Mouse (Mus musculus) cortical plate, adult 2 months (tissue): ENCODE results near the gene Pax6. TPM values are rescaled to one million over a fixed set of nuclear protein-coding genes. Genes with fewer than 3 reads are reported as not detected.
A peak's percentile ranks its signal among the peaks of the same experiment; 100 is the strongest.

Source experiments
- H3K27ac ChIP-seq: fragments of 200-500 bp; 2 replicates; pipeline ENCODE4 v1.5.1; 2012; ENCODE audit warnings: low read length, control low read depth, inconsistent platforms; ENCODE audit not compliant: insufficient read depth
- H3K4me1 ChIP-seq: fragments of 200-500 bp; 2 replicates; pipeline ENCODE4 v1.6.1; 2011; ENCODE audit warnings: low read length; ENCODE audit not compliant: control insufficient read depth, insufficient read depth
- H3K4me3 ChIP-seq: fragments of 200-500 bp; 2 replicates; pipeline ENCODE4 v1.5.1; 2011; ENCODE audit warnings: mild to moderate bottlenecking, low read length, control low read depth; ENCODE audit not compliant: insufficient read depth
- CTCF ChIP-seq: fragments of 200-500 bp; IDR thresholded peaks from 2 replicates; pipeline ENCODE4 v1.5.1; 2011; ENCODE audit warnings: mild to moderate bottlenecking, control low read depth, low read length; ENCODE audit not compliant: insufficient read depth; ENCODE audit errors: extremely low read depth
- POLR2A ChIP-seq: fragments of 200-500 bp; IDR thresholded peaks from 2 replicates; pipeline ENCODE4 v1.6.1; 2011; ENCODE audit warnings: mild to moderate bottlenecking, low read length, control low read depth; ENCODE audit not compliant: insufficient read depth; ENCODE audit errors: extremely low read depth
- polyA plus RNA-seq: library from polyadenylated mRNA; depleted of rRNA; stranded (reverse); fragments of >200 nt; gene quantifications from 2 replicates; pipeline ENCODE4 v1.2.3, GENCODE M21; 2012

Gene Pax6
- polyA plus RNA-seq, 1 experiment: 9.2 TPM

- no peaks in the 10 kb centered on the region for H3K4me1 ChIP-seq
- no peak overlapping the region for H3K4me3 ChIP-seq
- no peak for TF ChIP-seq POLR2A
- TF ChIP-seq CTCF: no peak
- H3K27ac ChIP-seq: no peak overlapping the region
These were observed 3.3 kb downstream of the Pax6 start for GRCm38 (mm10) chr2:105671798-105672595.

DNA sequence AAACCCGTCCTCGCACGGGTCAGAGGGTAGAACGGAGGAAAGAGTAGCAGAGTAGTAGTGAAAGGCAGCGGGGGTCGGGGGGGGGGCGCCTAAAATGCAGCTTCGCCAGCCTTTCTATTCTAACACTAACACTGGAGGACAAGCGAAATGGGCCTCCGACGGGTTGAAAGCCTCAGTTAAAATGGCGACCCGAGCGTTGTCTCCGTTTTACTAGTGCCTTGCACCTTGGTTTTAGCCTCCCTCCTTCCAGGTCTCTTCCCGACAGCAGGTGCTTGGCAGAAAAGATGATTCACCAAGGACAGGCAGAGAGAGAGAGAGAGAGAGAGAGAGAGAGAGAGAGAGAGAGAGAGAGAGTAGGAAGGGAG lies 3.9 kb downstream of the Pax6 start:
- Histone ChIP-seq H3K27ac (no peak overlapping the region), H3K4me1 (no peaks in the 10 kb centered on the region), H3K4me3 (no peak overlapping the region)
- TF ChIP-seq CTCF: no peak
- TF ChIP-seq POLR2A: no peak

GRCm38 (mm10) chr2:105673054-105673453 lies 4.4 kb downstream of the Pax6 start:
- H3K4me3 ChIP-seq: no peak overlapping the region
- 0 out of 2 replicates have a peak overlapping the region, but pooled peaks have one; percentile 47 for H3K27ac ChIP-seq
- H3K4me1 ChIP-seq: no peaks in the 10 kb centered on the region
- TF ChIP-seq POLR2A (no peak), CTCF (no peak)

GRCm38 (mm10) chr2:105673631-105674060 lies 4.9 kb downstream of the Pax6 start:
- Histone ChIP-seq H3K4me3 (no peak overlapping the region), H3K4me1 (no peaks in the 10 kb centered on the region), H3K27ac (peak overlapping the region; percentile 47; the same call in 1 of the 2 replicates)
- TF ChIP-seq CTCF (no peak), POLR2A (no peak)

DNA sequence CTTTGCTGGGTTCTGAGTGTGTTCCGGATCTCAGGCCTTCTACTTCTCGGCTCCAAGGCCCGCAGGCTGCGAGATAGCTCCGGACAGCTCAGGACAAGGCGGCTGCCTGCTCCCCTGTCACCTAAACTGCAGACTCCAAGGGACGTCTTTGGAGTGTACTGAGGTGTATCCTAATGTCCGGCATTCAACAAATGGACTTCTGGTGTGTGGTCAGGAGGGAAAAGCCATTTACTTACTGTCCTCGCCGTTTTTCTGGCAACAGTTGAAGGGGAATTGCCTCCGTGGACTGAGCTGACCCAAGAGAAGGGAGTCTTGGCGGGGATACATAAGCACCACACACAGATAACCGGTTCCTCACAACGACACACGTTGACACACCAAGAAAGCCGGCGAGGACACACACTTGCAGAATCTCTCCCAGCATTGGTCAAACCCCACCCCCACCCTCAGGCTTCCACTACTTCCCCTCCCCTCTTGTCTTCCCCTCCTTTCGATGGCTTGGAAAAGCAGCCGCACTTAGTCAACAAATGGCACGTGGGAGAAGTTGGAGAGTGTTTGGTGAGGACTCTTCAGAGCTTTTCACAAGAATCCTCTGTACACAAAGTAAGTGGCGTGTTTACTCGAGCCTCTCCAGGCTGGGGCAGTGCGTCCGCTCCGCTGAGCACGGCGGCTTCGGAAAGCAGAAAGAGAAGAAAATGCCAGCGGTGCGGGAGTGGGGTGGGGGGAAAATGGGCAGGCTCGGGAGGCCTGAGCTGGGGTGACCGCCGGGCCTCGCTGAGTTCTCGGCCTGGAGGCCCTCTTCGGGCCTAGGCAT lies 5.6 kb downstream of the Pax6 start:
- TF ChIP-seq POLR2A (no peak), CTCF (no peak)
- peak overlapping the region; percentile 37; the same call in 1 of the 2 replicates for H3K4me3 ChIP-seq
- no peaks in the 10 kb centered on the region for H3K4me1 ChIP-seq
- H3K27ac ChIP-seq: no peak overlapping the region; the same call in 1 of the 2 replicates

GRCm38 (mm10) chr2:105674875-105675729 lies 6.4 kb downstream of the Pax6 start:
- Histone ChIP-seq H3K27ac (no peak overlapping the region; the same call in 1 of the 2 replicates), H3K4me3 (peak overlapping the region; percentile 37), H3K4me1 (no peaks in the 10 kb centered on the region)
- TF ChIP-seq POLR2A (no peak; the same call in 1 of the 2 replicates), CTCF (no peak)

DNA sequence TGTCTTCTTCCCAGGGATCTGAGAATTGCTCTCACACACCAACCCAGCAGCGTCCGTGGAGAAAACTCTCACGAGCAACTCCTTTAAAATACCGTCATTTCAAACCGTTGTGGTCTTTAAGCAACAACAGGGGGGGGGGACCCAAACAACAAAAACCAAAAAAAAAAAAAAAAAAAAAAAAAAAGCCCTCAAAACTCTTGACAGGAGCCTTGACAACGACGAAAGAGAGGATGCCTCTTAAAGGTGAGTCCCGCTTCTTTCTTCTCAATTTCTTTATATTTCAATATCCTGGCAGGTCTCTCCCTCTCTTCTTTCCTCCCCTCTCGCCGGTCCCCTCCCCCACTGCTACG lies 7.0 kb downstream of the Pax6 start:
- TF ChIP-seq CTCF (no peak), POLR2A (no peak)
- peak overlapping the region; percentile 37 for H3K4me3 ChIP-seq
- no peaks in the 10 kb centered on the region for H3K4me1 ChIP-seq
- H3K27ac ChIP-seq: no peak overlapping the region

GRCm38 (mm10) chr2:105676080-105676908 lies 7.6 kb downstream of the Pax6 start:
- Histone ChIP-seq H3K4me3 (peak overlapping the region; percentile 37), H3K27ac (0 out of 2 replicates have a peak overlapping the region, but pooled peaks have one; percentile 83), H3K4me1 (no peaks in the 10 kb centered on the region)
- TF ChIP-seq POLR2A (no peak), CTCF (no peak)
